Mouse (Mus musculus) embryonic facial prominence, embryonic 11.5 days (tissue): ENCODE data around the gene Pla1a. TPM values are rescaled to one million over a fixed set of nuclear protein-coding genes. Genes with fewer than 3 reads are reported as not detected.

Source experiments
- ATAC-seq: fragments of 200-750 bp; cut with Nextera tagmentation; replicated peaks from 2 replicates; pipeline ENCODE4 v1.8.0; 2017; ENCODE audit warnings: low read depth; ENCODE audit not compliant: insufficient number of reproducible peaks, low FRiP score, low TSS enrichment
- DNase-seq: peaks from one replicate; pipeline ENCODE4 v3.0.0-alpha.2; 2015; ENCODE audit warnings: low spot score
- H3K27ac ChIP-seq: fragments of 300-500 bp; sonication (generic); replicated peaks from 2 replicates; pipeline ENCODE4 v1.5.1; 2014; ENCODE audit warnings: mild to moderate bottlenecking, low read depth, low read length, control low read depth
- H3K27me3 ChIP-seq: fragments of 300-500 bp; sonication (generic); 2 replicates; pipeline ENCODE4 v1.6.1; 2014; ENCODE audit warnings: mild to moderate bottlenecking, low read length, moderate library complexity, mixed read lengths; ENCODE audit not compliant: control insufficient read depth, insufficient read depth
- H3K36me3 ChIP-seq: fragments of 300-500 bp; sonication (generic); replicated peaks from 2 replicates; pipeline ENCODE4 v1.6.1; 2014; ENCODE audit warnings: low read depth, mild to moderate bottlenecking, low read length, moderate library complexity, mixed read lengths; ENCODE audit not compliant: control insufficient read depth, insufficient read depth
- H3K4me1 ChIP-seq: fragments of 300-500 bp; sonication (generic); 2 replicates; pipeline ENCODE4 v1.6.1; 2014; ENCODE audit warnings: low read length, mixed read lengths; ENCODE audit not compliant: control insufficient read depth, insufficient read depth
- H3K4me2 ChIP-seq: fragments of 300-500 bp; sonication (generic); 2 replicates; pipeline ENCODE4 v1.6.1; 2014; ENCODE audit warnings: low read depth, mild to moderate bottlenecking, control low read depth, low read length, moderate library complexity
- H3K4me3 ChIP-seq: fragments of 300-500 bp; sonication (generic); 2 replicates; pipeline ENCODE4 v1.5.1; 2014; ENCODE audit warnings: low read depth, low read length, control low read depth
- H3K9ac ChIP-seq: fragments of 300-500 bp; sonication (generic); replicated peaks from 2 replicates; pipeline ENCODE4 v1.6.1; 2014; ENCODE audit warnings: mild to moderate bottlenecking, control low read depth, low read length
- H3K9me3 ChIP-seq: fragments of 300-500 bp; sonication (generic); replicated peaks from 2 replicates; pipeline ENCODE4 v1.6.1; 2016; ENCODE audit warnings: mild to moderate bottlenecking, low read length, inconsistent platforms, mixed read lengths; ENCODE audit not compliant: control insufficient read depth
- WGBS: fragments of 180-500 bp; shearing (Covaris S2); extraction: QIAGEN DNeasy Blood & Tissue Kit; methylation state at CpG from one replicate; pipeline ENCODE4 v1.1.7; 2014; 5-methylcytosine and 5-hydroxymethylcytosine counted together
- polyA plus RNA-seq: library from polyadenylated mRNA; unstranded; fragments of >200 nt; fragmentation: Nextera tagmentation; extraction: Ambion mirVana; gene quantifications from 2 replicates; pipeline ENCODE4 v1.2.1, GENCODE M21; 2014

Pla1a gene
- polyA plus RNA-seq, 1 experiment from 2014 or later = not detected

- DNase-seq = no peak
- Histone ChIP-seq H3K4me2 (no peak overlapping the region), H3K9ac (no peak overlapping the region), H3K9me3 (no peaks in the 10 kb centered on the region), H3K4me3 (no peak overlapping the region), H3K4me1 (no peaks in the 10 kb centered on the region; the same call in 1 of the 2 replicates), H3K27me3 (no peaks in the 10 kb centered on the region), H3K27ac (no peak overlapping the region), H3K36me3 (no peaks in the 10 kb centered on the region)
- 66% methylated on average over 6 of the region's 6 CpGs for WGBS
- ATAC-seq = no peak
These were observed 54.4 kb downstream of the Pla1a start for GRCm38 (mm10) chr16:38378591-38378990.

DNA sequence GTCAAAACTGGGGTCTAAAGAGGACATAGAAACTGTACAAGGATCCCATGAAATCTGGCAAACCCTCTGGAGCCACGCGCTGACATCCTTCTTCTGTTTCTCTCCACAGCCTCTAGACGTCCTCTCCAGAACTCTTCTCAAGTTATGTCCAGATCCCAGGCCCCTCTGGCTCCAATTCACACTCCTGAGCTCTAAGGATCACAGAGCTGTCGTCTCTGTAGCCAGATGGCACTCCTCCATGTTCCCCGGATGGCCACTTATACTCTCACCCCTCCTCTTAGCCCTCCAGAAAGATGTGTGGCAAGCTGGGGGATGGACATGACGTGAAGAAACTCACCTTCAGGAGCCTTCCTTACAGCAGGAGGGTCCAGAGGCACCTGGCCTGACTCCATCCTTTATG, 55.4 kb downstream of the Pla1a start:
- H3K27me3 ChIP-seq = no peaks in the 10 kb centered on the region
- H3K4me3 ChIP-seq = no peak overlapping the region
- no peak overlapping the region for H3K27ac ChIP-seq
- ATAC-seq (no peak), DNase-seq (no peak)
- 83% methylated on average over 6 of the region's 6 CpGs for WGBS
- H3K4me1 ChIP-seq = no peaks in the 10 kb centered on the region; the same call in 1 of the 2 replicates
- no peaks in the 10 kb centered on the region for H3K9me3 ChIP-seq
- no peaks in the 10 kb centered on the region for H3K36me3 ChIP-seq
- no peak overlapping the region for H3K9ac ChIP-seq
- H3K4me2 ChIP-seq = no peak overlapping the region

GRCm38 (mm10) chr16:38376841-38377249, 56.1 kb downstream of the Pla1a start:
- no peak for ATAC-seq
- Histone ChIP-seq H3K4me2 (peak overlapping the region; percentile 13), H3K9ac (peak overlapping the region; percentile 39), H3K9me3 (no peaks in the 10 kb centered on the region), H3K27ac (peak overlapping the region; percentile 35; the same call in 1 of the 2 replicates), H3K4me1 (no peaks in the 10 kb centered on the region; the same call in 1 of the 2 replicates), H3K36me3 (no peaks in the 10 kb centered on the region), H3K4me3 (no peak overlapping the region), H3K27me3 (no peaks in the 10 kb centered on the region)
- DNase-seq = no peak
- WGBS = 54% methylated on average over 8 of the region's 8 CpGs

DNA sequence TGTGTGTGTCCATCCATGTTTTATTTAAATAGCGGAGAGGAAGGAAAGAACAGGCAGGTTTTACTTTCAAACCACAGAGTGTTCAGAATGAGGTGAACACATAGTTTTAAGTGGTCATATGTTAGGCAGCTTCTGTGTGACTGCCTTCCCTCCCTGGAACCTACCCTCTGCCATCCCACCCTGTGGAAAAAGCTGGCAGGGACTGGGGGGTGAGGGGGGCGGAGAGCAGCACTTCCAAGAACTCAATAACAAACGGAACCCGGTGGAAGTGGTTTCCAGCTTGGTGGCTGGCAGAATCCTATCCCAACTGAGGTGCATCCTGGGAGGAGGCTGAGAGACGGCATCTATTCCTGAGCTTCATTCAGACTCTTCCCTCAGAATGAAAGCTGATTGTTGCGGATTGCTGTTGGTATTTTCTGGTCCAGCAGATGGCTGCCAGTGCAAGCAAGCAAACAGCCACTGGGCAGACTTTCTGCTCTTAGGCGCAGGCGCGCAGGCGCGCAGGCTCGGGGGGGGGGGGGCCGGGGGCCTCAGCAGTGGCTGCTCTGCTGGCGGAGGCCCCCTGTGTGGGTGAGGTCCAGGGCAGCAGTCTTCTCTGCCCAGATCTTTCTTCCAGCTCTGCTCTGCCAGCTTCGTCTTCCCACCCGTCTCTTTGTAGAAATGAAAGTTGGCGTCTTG, 56.6 kb downstream of the Pla1a start:
- H3K36me3 ChIP-seq = no peaks in the 10 kb centered on the region
- peak; percentile 77 for ATAC-seq
- H3K9me3 ChIP-seq = no peaks in the 10 kb centered on the region
- WGBS = 32% methylated on average over 16 of the region's 17 CpGs
- H3K4me2 ChIP-seq = peak overlapping the region; percentile 13
- DNase-seq = peak; percentile 61
- H3K27ac ChIP-seq = peak overlapping the region; percentile 35; the same call in 1 of the 2 replicates
- H3K4me1 ChIP-seq = no peaks in the 10 kb centered on the region; the same call in 1 of the 2 replicates
- H3K4me3 ChIP-seq = peak overlapping the region; percentile 5; the same call in 1 of the 2 replicates
- H3K9ac ChIP-seq = peak overlapping the region; percentile 39
- H3K27me3 ChIP-seq = no peaks in the 10 kb centered on the region

GRCm38 (mm10) chr16:38375182-38375581, 57.8 kb downstream of the Pla1a start:
- H3K9ac ChIP-seq = no peak overlapping the region
- no peak for ATAC-seq
- no peak overlapping the region for H3K4me3 ChIP-seq
- DNase-seq = no peak
- no peaks in the 10 kb centered on the region for H3K27me3 ChIP-seq
- no peaks in the 10 kb centered on the region; the same call in 1 of the 2 replicates for H3K4me1 ChIP-seq
- no peaks in the 10 kb centered on the region for H3K9me3 ChIP-seq
- H3K27ac ChIP-seq = no peak overlapping the region
- H3K4me2 ChIP-seq = no peak overlapping the region
- 79% methylated on average over 7 of the region's 7 CpGs for WGBS
- H3K36me3 ChIP-seq = no peaks in the 10 kb centered on the region

DNA sequence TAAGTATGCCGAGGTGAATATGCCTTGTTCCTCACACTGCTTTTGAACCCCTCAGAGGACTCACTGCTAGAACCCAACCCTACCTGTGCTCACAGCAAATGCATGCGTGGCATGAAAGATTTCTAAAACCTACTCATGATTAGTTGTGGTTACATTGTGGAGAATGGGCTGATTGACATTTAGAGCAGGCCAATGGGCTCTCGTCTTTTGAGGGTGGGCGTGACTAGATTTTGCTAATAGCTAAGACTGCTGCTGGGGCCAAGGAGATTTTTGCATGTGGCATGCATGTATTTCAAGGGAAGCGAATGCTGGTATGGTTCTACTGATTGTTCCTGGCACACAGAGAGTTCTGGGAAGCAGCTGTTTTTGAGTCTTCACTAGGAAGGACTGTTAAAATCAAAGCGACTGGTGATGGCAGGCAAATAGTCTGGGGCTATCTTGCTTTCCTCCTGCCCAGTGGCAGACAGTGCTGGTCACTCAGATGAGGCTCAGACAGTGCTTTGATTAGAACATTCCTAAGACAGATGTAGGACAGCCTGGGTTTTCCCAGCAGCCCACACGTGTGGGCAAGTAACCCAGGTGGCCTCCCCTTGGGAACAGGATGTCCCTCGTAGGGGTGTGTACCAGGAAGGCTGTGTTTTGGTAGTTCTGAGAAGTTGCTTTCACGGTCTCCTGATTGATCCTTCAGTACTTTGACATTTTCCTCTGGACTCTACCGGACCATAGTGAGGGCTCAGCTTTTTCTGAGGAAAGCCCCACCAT, 58.4 kb downstream of the Pla1a start:
- Histone ChIP-seq H3K27me3 (no peaks in the 10 kb centered on the region), H3K27ac (no peak overlapping the region), H3K4me2 (no peak overlapping the region), H3K9me3 (no peaks in the 10 kb centered on the region), H3K9ac (no peak overlapping the region), H3K4me1 (no peaks in the 10 kb centered on the region; the same call in 1 of the 2 replicates), H3K36me3 (no peaks in the 10 kb centered on the region), H3K4me3 (no peak overlapping the region)
- 80% methylated on average over 10 of the region's 10 CpGs for WGBS
- ATAC-seq = no peak
- peak; percentile 26 for DNase-seq

GRCm38 (mm10) chr16:38373941-38374340, 59.0 kb downstream of the Pla1a start:
- no peak overlapping the region for H3K27ac ChIP-seq
- H3K4me3 ChIP-seq = no peak overlapping the region
- H3K9me3 ChIP-seq = no peaks in the 10 kb centered on the region
- no peaks in the 10 kb centered on the region; the same call in 1 of the 2 replicates for H3K4me1 ChIP-seq
- H3K27me3 ChIP-seq = no peaks in the 10 kb centered on the region
- no peaks in the 10 kb centered on the region for H3K36me3 ChIP-seq
- H3K4me2 ChIP-seq = no peak overlapping the region
- ATAC-seq = no peak
- H3K9ac ChIP-seq = no peak overlapping the region
- DNase-seq = no peak
- WGBS = 82% methylated on average over 16 of the region's 16 CpGs

DNA sequence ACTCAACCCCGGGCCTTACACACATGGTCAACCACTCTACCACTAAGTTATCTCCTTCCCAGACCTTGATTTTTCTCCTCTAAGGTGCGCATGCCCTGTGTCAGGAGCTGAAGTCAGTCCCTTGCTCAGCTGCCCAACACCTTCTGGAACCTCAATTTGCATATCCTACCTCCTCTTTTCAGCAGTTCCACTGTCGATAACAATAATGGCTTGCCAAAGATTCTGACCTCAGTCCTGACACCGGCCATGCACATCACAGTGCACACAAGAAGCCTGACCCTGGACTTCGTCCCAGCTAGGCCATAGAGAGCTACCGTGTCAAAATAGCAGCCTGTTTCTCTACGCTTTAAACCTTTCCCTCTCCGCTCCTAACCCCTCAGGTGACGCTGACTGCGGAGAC, 59.5 kb downstream of the Pla1a start:
- no peak overlapping the region for H3K9ac ChIP-seq
- DNase-seq (no peak), ATAC-seq (no peak)
- no peak overlapping the region for H3K4me3 ChIP-seq
- H3K27ac ChIP-seq = no peak overlapping the region
- H3K27me3 ChIP-seq = no peaks in the 10 kb centered on the region
- WGBS = 85% methylated on average over 10 of the region's 10 CpGs
- H3K36me3 ChIP-seq = no peaks in the 10 kb centered on the region
- no peak overlapping the region for H3K4me2 ChIP-seq
- H3K4me1 ChIP-seq = no peaks in the 10 kb centered on the region; the same call in 1 of the 2 replicates
- H3K9me3 ChIP-seq = no peaks in the 10 kb centered on the region
